In the genomic region with DNA sequence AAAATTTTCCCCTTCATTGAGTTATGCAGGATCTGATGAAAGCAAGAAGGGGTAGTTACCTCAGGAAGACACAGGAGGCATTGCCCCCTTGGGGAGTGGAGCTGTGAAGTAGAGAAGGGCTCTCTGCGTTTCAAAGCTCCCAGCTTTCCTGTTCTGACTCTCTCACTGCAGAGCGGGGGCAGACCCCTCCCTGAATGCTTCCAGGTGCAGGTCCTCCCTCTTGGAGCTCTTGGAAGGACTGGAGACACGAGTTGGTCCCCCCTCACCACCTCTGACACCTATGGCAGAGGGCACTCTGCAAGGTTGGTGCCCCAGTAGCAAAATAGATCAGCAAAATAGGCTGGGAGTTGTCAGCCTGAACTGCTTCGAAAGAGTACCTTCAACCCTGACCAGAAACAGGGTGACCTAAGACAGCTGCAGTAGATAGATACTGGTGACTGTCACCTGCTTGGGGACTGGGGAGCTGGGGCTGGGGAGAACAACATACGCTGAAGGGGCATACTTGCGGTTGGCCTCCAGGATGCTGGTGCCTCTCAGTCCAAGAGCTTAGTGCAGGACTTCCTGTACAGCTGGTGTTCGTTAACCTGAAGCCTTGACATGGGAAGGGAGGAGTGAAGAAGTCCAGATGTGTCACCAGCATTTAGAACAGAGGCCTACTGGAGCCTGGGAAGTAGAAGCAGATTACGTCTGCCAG, we compare ENCODE assay signal across 8 mouse cellular contexts. TPM values are rescaled to one million over a fixed set of nuclear protein-coding genes. Genes with fewer than 3 reads are reported as not detected.
DNase-seq lines count a peak whose midpoint lies in the region; ATAC-seq and TF ChIP-seq lines count a peak whose summit lies in the region.

No protein-coding gene starts in this region.

- no peak for TF ChIP-seq CTCF in lung, adult 2 months (IDR thresholded peaks at IDR 0.05; ENCODE audit: insufficient read depth, low read length)

- WGBS in lung, embryonic 16.5 days = 43% methylated on average over 8 of the region's 8 CpGs
- WGBS in lung, adult 2 months = 52% methylated on average over 8 of the region's 8 CpGs
- 22% methylated on average over 8 of the region's 8 CpGs for WGBS in embryonic facial prominence, embryonic 13.5 days

- no peak overlapping the region for H3K4me3 ChIP-seq in lung, embryonic 16.5 days (ENCODE audit: low read length)
- H3K4me3 ChIP-seq in lung, adult 2 months (replicated peaks; ENCODE audit: extremely low read depth, low read depth, low read length) = no peak overlapping the region
- no peak overlapping the region for H3K4me3 ChIP-seq in embryonic facial prominence, embryonic 13.5 days

- ATAC-seq in lung, embryonic 16.5 days (ENCODE audit: low read depth) = peak; percentile 21; the same call in 1 of the 2 replicates
- peak; percentile 45; the same call in 1 of the 2 replicates for ATAC-seq in embryonic facial prominence, embryonic 13.5 days (ENCODE audit: insufficient number of reproducible peaks, insufficient read depth, low FRiP score, low TSS enrichment, low read depth)

- no peaks in the 10 kb centered on the region for H3K36me3 ChIP-seq in lung, embryonic 16.5 days (ENCODE audit: control insufficient read depth, insufficient read depth, low read length)
- H3K36me3 ChIP-seq in embryonic facial prominence, embryonic 13.5 days = no peaks in the 10 kb centered on the region

- no peak overlapping the region for H3K9ac ChIP-seq in lung, embryonic 16.5 days (ENCODE audit: low read length)
- H3K9ac ChIP-seq in embryonic facial prominence, embryonic 13.5 days = no peak overlapping the region

- peak overlapping the region; percentile 7; the same call in 1 of the 2 replicates for H3K27ac ChIP-seq in lung, embryonic 16.5 days (ENCODE audit: low read length)
- H3K27ac ChIP-seq in embryonic facial prominence, embryonic 13.5 days = peak overlapping the region; percentile 87

- H3K4me1 ChIP-seq in lung, embryonic 16.5 days (replicated peaks; ENCODE audit: control insufficient read depth, insufficient read depth, low read length) = peaks cover 32% of the 10 kb centered on the region
- H3K4me1 ChIP-seq in lung, adult 2 months (ENCODE audit: control insufficient read depth, insufficient read depth, low read length) = peaks cover 4% of the 10 kb centered on the region; the same call in 1 of the 2 replicates
- peaks cover 61% of the 10 kb centered on the region for H3K4me1 ChIP-seq in embryonic facial prominence, embryonic 13.5 days

- H3K4me2 ChIP-seq in lung, embryonic 16.5 days (ENCODE audit: low read depth, low read length) = no peak overlapping the region
- H3K4me2 ChIP-seq in embryonic facial prominence, embryonic 13.5 days = no peak overlapping the region

- DNase-seq in lung, adult 2 months = no peak
- peak; percentile 64 for DNase-seq in liver
- DNase-seq in thymus, postnatal 25 days = peak; percentile 70
- no peak for DNase-seq in layer of hippocampus, postnatal 10 days (ENCODE audit: low spot score in 2 of 2)
- DNase-seq in gastrocnemius, adult 8-10 months (ENCODE audit: low spot score in 2 of 2) = no peak
- DNase-seq in cerebellum, adult 9-11 months = no peak

- no peaks in the 10 kb centered on the region for H3K27me3 ChIP-seq in lung, embryonic 16.5 days (ENCODE audit: control insufficient read depth, insufficient read depth, low read depth, low read length)
- no peaks in the 10 kb centered on the region for H3K27me3 ChIP-seq in embryonic facial prominence, embryonic 13.5 days

- no peak for TF ChIP-seq POLR2A in lung, adult 2 months (IDR thresholded peaks at IDR 0.05; ENCODE audit: borderline replicate concordance, extremely low read depth, low read depth, low read length)

- H3K9me3 ChIP-seq in lung, embryonic 16.5 days (ENCODE audit: control insufficient read depth, low read length) = no peaks in the 10 kb centered on the region
- H3K9me3 ChIP-seq in embryonic facial prominence, embryonic 13.5 days = no peaks in the 10 kb centered on the region

RNA-seq across cellular contexts. Expression of a gene that starts 40.8 kb away (rescaled TPM):
- polyA plus RNA-seq in lung, embryonic 16.5 days (2015; fragmentation: Nextera tagmentation; extraction: Ambion mirVana) = 21.6 and 21.9 TPM in 2 replicates
- 17.8 and 24.4 TPM in 2 replicates for polyA plus RNA-seq in lung, adult 2 months (2012; rRNA removed)
- 16.7 and 18.8 TPM in 2 replicates for polyA plus RNA-seq in embryonic facial prominence, embryonic 13.5 days (2015; fragmentation: Nextera tagmentation; extraction: Ambion mirVana)
- total RNA-seq in layer of hippocampus, postnatal 10 days (2021) = 1 to 10 TPM; 4.7 to 6.1 TPM
- total RNA-seq in gastrocnemius, adult 8-10 months (2022) = 1 to 10 TPM; 3.3 to 5.5 (median 4.0) TPM

RNA-seq across cellular contexts. Expression of a gene that starts 54.2 kb away (rescaled TPM):
- 30.9 and 34.2 TPM in 2 replicates for polyA plus RNA-seq in lung, embryonic 16.5 days (2015; fragmentation: Nextera tagmentation; extraction: Ambion mirVana)
- 113 and 132 TPM in 2 replicates for polyA plus RNA-seq in lung, adult 2 months (2012; rRNA removed)
- polyA plus RNA-seq in embryonic facial prominence, embryonic 13.5 days (2015; fragmentation: Nextera tagmentation; extraction: Ambion mirVana) = 53.2 and 54.5 TPM in 2 replicates
- total RNA-seq in layer of hippocampus, postnatal 10 days (2021) = 100 to 1,000 TPM; 130 TPM
- 10 to 100 TPM; 38.2 to 71.8 (median 40.3) TPM for total RNA-seq in gastrocnemius, adult 8-10 months (2022)

Comparison
In these comparisons a context has a peak if more than half of its experiments do, and no peak if none do; other contexts are left out.
1. DNase-seq: peak in liver (single experiment) and thymus, postnatal 25 days (single experiment); none in lung, adult 2 months (single experiment), layer of hippocampus, postnatal 10 days (0 of 2), gastrocnemius, adult 8-10 months (0 of 2) and cerebellum, adult 9-11 months (single experiment).